ENCODE assay signal across 8 mouse cellular contexts in genomic region chr6:120365051-120365450, GRCm38 (mm10). TPM values are rescaled to one million over a fixed set of nuclear protein-coding genes. Genes with fewer than 3 reads are reported as not detected.
DNase-seq lines count a peak whose midpoint lies in the region; ATAC-seq lines count a peak whose summit lies in the region.

No protein-coding gene starts in this region.

- H3K27ac ChIP-seq in lung, embryonic 15.5 days: no peak overlapping the region
- peak overlapping the region; percentile 58 for H3K27ac ChIP-seq in brown adipose tissue, adult 24 weeks (replicated peaks; ENCODE audit: low read depth, low read length)
- H3K27ac ChIP-seq in liver, embryonic 16.5 days (ENCODE audit: low read length): peak overlapping the region; percentile 43; the same call in 1 of the 2 replicates
- no peak overlapping the region for H3K27ac ChIP-seq in stomach, embryonic 16.5 days (ENCODE audit: low read length)

- DNase-seq in lung, postnatal 36 days: no peak
- peak; percentile 13 to 14 for DNase-seq in heart, postnatal 10 days
- no peak for DNase-seq in gastrocnemius, adult 18-20 months (ENCODE audit: low spot score)
- no peak for DNase-seq in ovary, postnatal 36 days (ENCODE audit: low spot score)

- intact Hi-C loops in heart, postnatal 10 days (cut with DNase I): no loop called here

- no peak for ATAC-seq in lung, embryonic 15.5 days (ENCODE audit: borderline replicate concordance, extremely low read depth, low FRiP score, low TSS enrichment)
- no peak for ATAC-seq in liver, embryonic 16.5 days (ENCODE audit: low read depth)
- no peak for ATAC-seq in stomach, embryonic 16.5 days (ENCODE audit: insufficient read depth, low FRiP score)

- H3K9me3 ChIP-seq in lung, embryonic 15.5 days: no peaks in the 10 kb centered on the region
- no peaks in the 10 kb centered on the region for H3K9me3 ChIP-seq in liver, embryonic 16.5 days (replicated peaks; ENCODE audit: control insufficient read depth, low read length)
- no peaks in the 10 kb centered on the region for H3K9me3 ChIP-seq in stomach, embryonic 16.5 days (replicated peaks; ENCODE audit: control insufficient read depth, low read length)

- no peaks in the 10 kb centered on the region for H3K27me3 ChIP-seq in lung, embryonic 15.5 days
- H3K27me3 ChIP-seq in liver, embryonic 16.5 days (ENCODE audit: control insufficient read depth, insufficient read depth, low read depth, low read length): no peaks in the 10 kb centered on the region
- no peaks in the 10 kb centered on the region for H3K27me3 ChIP-seq in stomach, embryonic 16.5 days (ENCODE audit: control insufficient read depth, insufficient read depth, low read length)

- peaks cover 29% of the 10 kb centered on the region for H3K36me3 ChIP-seq in lung, embryonic 15.5 days
- peaks cover 16% of the 10 kb centered on the region for H3K36me3 ChIP-seq in liver, embryonic 16.5 days (ENCODE audit: control insufficient read depth, insufficient read depth)
- H3K36me3 ChIP-seq in stomach, embryonic 16.5 days (ENCODE audit: control insufficient read depth, insufficient read depth, low read length): peaks cover 20% of the 10 kb centered on the region; the same call in 1 of the 2 replicates

- peaks cover 16% of the 10 kb centered on the region for H3K4me1 ChIP-seq in lung, embryonic 15.5 days
- peaks cover 12% of the 10 kb centered on the region; the same call in 1 of the 2 replicates for H3K4me1 ChIP-seq in brown adipose tissue, adult 24 weeks (ENCODE audit: control insufficient read depth, insufficient read depth, insufficient read length, low read length)
- peaks cover 15% of the 10 kb centered on the region for H3K4me1 ChIP-seq in liver, embryonic 16.5 days (ENCODE audit: control insufficient read depth, low read depth, low read length)
- peaks cover 9% of the 10 kb centered on the region; the same call in 1 of the 2 replicates for H3K4me1 ChIP-seq in stomach, embryonic 16.5 days (ENCODE audit: control insufficient read depth, insufficient read depth, low read length)

- peak overlapping the region; percentile 100 for H3K4me3 ChIP-seq in lung, embryonic 15.5 days
- peak overlapping the region; percentile 81 for H3K4me3 ChIP-seq in brown adipose tissue, adult 24 weeks (ENCODE audit: insufficient read depth, low read depth, low read length)
- H3K4me3 ChIP-seq in liver, embryonic 16.5 days (ENCODE audit: low read depth, low read length): peak overlapping the region; percentile 99
- H3K4me3 ChIP-seq in stomach, embryonic 16.5 days (replicated peaks; ENCODE audit: low read length): peak overlapping the region; percentile 59

- H3K9ac ChIP-seq in lung, embryonic 15.5 days: peak overlapping the region; percentile 89
- peak overlapping the region; percentile 97 for H3K9ac ChIP-seq in liver, embryonic 16.5 days (ENCODE audit: low read depth, low read length)
- H3K9ac ChIP-seq in stomach, embryonic 16.5 days (ENCODE audit: low read length): peak overlapping the region; percentile 91

- H3K4me2 ChIP-seq in lung, embryonic 15.5 days: peak overlapping the region; percentile 66
- H3K4me2 ChIP-seq in liver, embryonic 16.5 days (ENCODE audit: low read depth, low read length): peak overlapping the region; percentile 80
- H3K4me2 ChIP-seq in stomach, embryonic 16.5 days (ENCODE audit: low read depth, low read length): peak overlapping the region; percentile 95

- 2% methylated on average over 15 of the region's 15 CpGs for WGBS in lung, embryonic 15.5 days
- WGBS in liver, embryonic 16.5 days (ENCODE audit: insufficient replicate concordance): 2% methylated on average over 15 of the region's 15 CpGs
- 3% methylated on average over 15 of the region's 15 CpGs for WGBS in stomach, embryonic 16.5 days

RNA-seq across cellular contexts. Expression of gene Ccdc77, which starts 0.9 kb away (rescaled TPM):
- 25.4 and 26.6 TPM in 2 replicates for polyA plus RNA-seq in lung, embryonic 15.5 days (2015; fragmentation: Nextera tagmentation; extraction: Ambion mirVana)
- polyA plus RNA-seq in brown adipose tissue, adult 24 weeks (2012; ENCODE audit: insufficient read depth, insufficient read length, missing spikeins): 3.6 TPM in 2 replicates
- 10 to 100 TPM in 1 of 2 experiments, 1 to 10 TPM in 1; 9.4 to 11.6 TPM for total RNA-seq in heart, postnatal 10 days (2021)
- polyA plus RNA-seq in liver, embryonic 16.5 days (2015; fragmentation: Nextera tagmentation; extraction: Ambion mirVana): 16.7 and 17.3 TPM in 2 replicates
- 19.3 and 20.8 TPM in 2 replicates for polyA plus RNA-seq in stomach, embryonic 16.5 days (2015; fragmentation: Nextera tagmentation; extraction: Ambion mirVana)
- total RNA-seq in gastrocnemius, adult 18-20 months (2021): 1 to 10 TPM; 2.5 to 2.7 TPM

RNA-seq across cellular contexts. Expression of gene Kdm5a, which starts 1.1 kb away (rescaled TPM):
- polyA plus RNA-seq in lung, embryonic 15.5 days (2015; fragmentation: Nextera tagmentation; extraction: Ambion mirVana): 39.6 and 45.2 TPM in 2 replicates
- polyA plus RNA-seq in brown adipose tissue, adult 24 weeks (2012; ENCODE audit: insufficient read depth, insufficient read length, missing spikeins): 19.2 and 26.5 TPM in 2 replicates
- 10 to 100 TPM; 46.0 to 47.5 TPM for total RNA-seq in heart, postnatal 10 days (2021)
- polyA plus RNA-seq in liver, embryonic 16.5 days (2015; fragmentation: Nextera tagmentation; extraction: Ambion mirVana): 15.1 and 17.2 TPM in 2 replicates
- polyA plus RNA-seq in stomach, embryonic 16.5 days (2015; fragmentation: Nextera tagmentation; extraction: Ambion mirVana): 37.5 and 39.4 TPM in 2 replicates
- 10 to 100 TPM; 18.3 to 20.4 TPM for total RNA-seq in gastrocnemius, adult 18-20 months (2021)

Comparison
In these comparisons a context has a peak if more than half of its experiments do, and no peak if none do; other contexts are left out.
1. H3K27ac ChIP-seq: peak in brown adipose tissue, adult 24 weeks (single experiment) and liver, embryonic 16.5 days (single experiment); none in lung, embryonic 15.5 days (single experiment) and stomach, embryonic 16.5 days (single experiment).
2. DNase-seq: peak in heart, postnatal 10 days (2 of 2); none in lung, postnatal 36 days (single experiment), gastrocnemius, adult 18-20 months (single experiment) and ovary, postnatal 36 days (single experiment).
3. Peak in every context shown above with its lines, with median percentiles within 50 percentile points of each other: H3K4me2 ChIP-seq, H3K4me3 ChIP-seq and H3K9ac ChIP-seq.